Mouse (Mus musculus) MEL (cell line): ENCODE data around the gene Abl1. TPM values are rescaled to one million over a fixed set of nuclear protein-coding genes. Genes with fewer than 3 reads are reported as not detected.
A peak's percentile ranks its signal among the peaks of the same experiment; 100 is the strongest.

Experiments
- DNase-seq: peaks from one replicate; pipeline ENCODE4 v3.0.0; 2011; ENCODE audit warnings: low read depth, low spot score
- H3K27ac ChIP-seq: 2 replicates; pipeline ENCODE4 v1.5.1; 2012; ENCODE audit warnings: low read depth, mild to moderate bottlenecking, control low read depth, low read length, moderate library complexity; ENCODE audit not compliant: control insufficient read depth
- H3K27me3 ChIP-seq, 2 experiments: fragments of 150-350 bp in 1 of 2; sonication (generic) in 1 of 2; 2 replicates each; pipeline ENCODE4 v1.6.1; 2012; ENCODE audit warnings: low read length in 2 of 2, mild to moderate bottlenecking in 2 of 2, improper control_type of control experiment in 1 of 2, moderate library complexity in 1 of 2; ENCODE audit not compliant: insufficient read depth in 2 of 2, control insufficient read depth in 1 of 2
- H3K36me3 ChIP-seq, 2 experiments: 2 replicates each; pipeline ENCODE4 v1.6.1; 2012 to 2014; ENCODE audit warnings: low read length in 2 of 2, improper control_type of control experiment in 1 of 2, inconsistent platforms in 1 of 2, mild to moderate bottlenecking in 1 of 2; ENCODE audit not compliant: insufficient read depth in 2 of 2, control insufficient read depth in 1 of 2
- H3K4me1 ChIP-seq, 2 experiments: fragments of 150-350 bp in 1 of 2; sonication (generic) in 1 of 2; 2 replicates each; pipeline ENCODE4 v1.6.1; 2012; ENCODE audit warnings: low read length in 2 of 2, improper control_type of control experiment in 1 of 2, mild to moderate bottlenecking in 1 of 2; ENCODE audit not compliant: insufficient read depth in 2 of 2, control insufficient read depth in 1 of 2
- H3K4me3 ChIP-seq, 2 experiments: fragments of 150-350 bp in 1 of 2; sonication (generic) in 1 of 2; 2 replicates each; pipeline ENCODE4 v1.5.1; 2012; ENCODE audit warnings: low read depth in 2 of 2, low read length in 2 of 2, mild to moderate bottlenecking in 2 of 2, moderate library complexity in 2 of 2, control low read depth in 1 of 2, improper control_type of control experiment in 1 of 2; ENCODE audit not compliant: control insufficient read depth in 1 of 2, insufficient read depth in 1 of 2
- H3K79me2 ChIP-seq: 2 replicates; pipeline ENCODE4 v1.6.1; 2012; ENCODE audit warnings: mild to moderate bottlenecking, low read length, moderate library complexity; ENCODE audit not compliant: control insufficient read depth, poor library complexity, insufficient read depth
- H3K9ac ChIP-seq: 2 replicates; pipeline ENCODE4 v1.6.1; 2012; ENCODE audit warnings: low read depth, mild to moderate bottlenecking, control low read depth, low read length, moderate library complexity; ENCODE audit not compliant: control insufficient read depth, poor library complexity, severe bottlenecking
- H3K9me3 ChIP-seq: fragments of 150-350 bp; sonication (generic); replicated peaks from 2 replicates; pipeline ENCODE4 v1.6.1; 2012; ENCODE audit warnings: mild to moderate bottlenecking, low read length, improper control_type of control experiment, moderate library complexity; ENCODE audit not compliant: insufficient read depth
- BHLHE40 ChIP-seq: IDR thresholded peaks from 2 replicates; pipeline ENCODE4 v1.6.1; 2012; ENCODE audit warnings: low read depth, mild to moderate bottlenecking, inconsistent platforms, low read length, improper control_type of control experiment, borderline replicate concordance
- CHD1 ChIP-seq: IDR thresholded peaks from 2 replicates; pipeline ENCODE4 v1.6.1; 2012; ENCODE audit warnings: low read depth, mild to moderate bottlenecking, inconsistent platforms, low read length, improper control_type of control experiment
- CHD2 ChIP-seq: IDR thresholded peaks from 2 replicates; pipeline ENCODE4 v1.6.1; 2011; ENCODE audit warnings: low read length, improper control_type of control experiment
- CTCF ChIP-seq, 3 experiments: IDR thresholded peaks in 2 of 3; conservative IDR thresholded peaks in 1 of 3; 2 replicates each; pipeline ENCODE4 v1.5.1; 2011 to 2012; ENCODE audit warnings: low read length in 3 of 3, low read depth in 2 of 3, mild to moderate bottlenecking in 2 of 3, improper control_type of control experiment in 1 of 3, inconsistent platforms in 1 of 3, mixed read lengths in 1 of 3, moderate library complexity in 1 of 3; ENCODE audit not compliant: control insufficient read depth in 1 of 3, insufficient read depth in 1 of 3, poor library complexity in 1 of 3, severe bottlenecking in 1 of 3
- E2F4 ChIP-seq: IDR thresholded peaks from 2 replicates; pipeline ENCODE4 v1.6.1; 2011; ENCODE audit warnings: low read depth, low read length, improper control_type of control experiment, borderline replicate concordance
- ELF1 ChIP-seq: IDR thresholded peaks from 2 replicates; pipeline ENCODE4 v1.6.1; 2014; ENCODE audit warnings: low read depth, mild to moderate bottlenecking, inconsistent platforms, low read length, improper control_type of control experiment, moderate library complexity
- EP300 ChIP-seq, 2 experiments: IDR thresholded peaks; 2 replicates each; pipeline ENCODE4 v1.6.1; 2011; ENCODE audit warnings: improper control_type of control experiment in 2 of 2, low read length in 2 of 2, low read depth in 1 of 2, mild to moderate bottlenecking in 1 of 2
- ETS1 ChIP-seq: IDR thresholded peaks from 2 replicates; pipeline ENCODE4 v1.6.1; 2012; ENCODE audit warnings: low read depth, mild to moderate bottlenecking, inconsistent platforms, low read length, improper control_type of control experiment, moderate library complexity
- GATA1 ChIP-seq: IDR thresholded peaks from 2 replicates; pipeline ENCODE4 v1.6.1; 2011; ENCODE audit warnings: low read depth, low read length, improper control_type of control experiment
- HCFC1 ChIP-seq: IDR thresholded peaks from 2 replicates; pipeline ENCODE4 v1.6.1; 2012; ENCODE audit warnings: low read depth, mild to moderate bottlenecking, inconsistent platforms, low read length, improper control_type of control experiment, moderate library complexity
- JUND ChIP-seq: IDR thresholded peaks from 2 replicates; pipeline ENCODE4 v1.6.1; 2011; ENCODE audit warnings: low read depth, mild to moderate bottlenecking, improper control_type of control experiment, low read length
- MAX ChIP-seq: IDR thresholded peaks from 2 replicates; pipeline ENCODE4 v1.6.1; 2011; ENCODE audit warnings: low read length, improper control_type of control experiment
- MXI1 ChIP-seq: IDR thresholded peaks from 2 replicates; pipeline ENCODE4 v1.6.1; 2011; ENCODE audit warnings: mild to moderate bottlenecking, low read depth, low read length, improper control_type of control experiment
- MYB ChIP-seq: IDR thresholded peaks from 2 replicates; pipeline ENCODE4 v1.6.1; 2011; ENCODE audit warnings: mild to moderate bottlenecking, low read depth, low read length, improper control_type of control experiment
- MYC ChIP-seq: IDR thresholded peaks from 2 replicates; pipeline ENCODE4 v1.6.1; 2011; ENCODE audit warnings: low read depth, mild to moderate bottlenecking, low read length, improper control_type of control experiment, moderate library complexity
- NELFE ChIP-seq: IDR thresholded peaks from 2 replicates; pipeline ENCODE4 v1.6.1; 2011; ENCODE audit warnings: low read depth, low read length, improper control_type of control experiment
- NRF1 ChIP-seq: IDR thresholded peaks from 2 replicates; pipeline ENCODE4 v1.6.1; 2014; ENCODE audit warnings: low read depth, mild to moderate bottlenecking, inconsistent platforms, low read length, improper control_type of control experiment, moderate library complexity; ENCODE audit not compliant: poor library complexity, insufficient read depth, severe bottlenecking
- POLR2A ChIP-seq, 2 experiments: IDR thresholded peaks; 2 replicates each; pipeline ENCODE4 v1.6.1; 2011 to 2012; ENCODE audit warnings: low read length in 2 of 2, mild to moderate bottlenecking in 2 of 2, control low read depth in 1 of 2, improper control_type of control experiment in 1 of 2, low read depth in 1 of 2, moderate library complexity in 1 of 2; ENCODE audit not compliant: control insufficient read depth in 1 of 2, insufficient read depth in 1 of 2, poor library complexity in 1 of 2
- POLR2AphosphoS2 ChIP-seq: IDR thresholded peaks from 2 replicates; pipeline ENCODE4 v1.6.1; 2011; ENCODE audit warnings: low read length, improper control_type of control experiment
- RAD21 ChIP-seq: IDR thresholded peaks from 2 replicates; pipeline ENCODE4 v1.6.1; 2011; ENCODE audit warnings: mild to moderate bottlenecking, low read depth, low read length, improper control_type of control experiment
- RCOR1 ChIP-seq: IDR thresholded peaks from 2 replicates; pipeline ENCODE4 v1.6.1; 2012; ENCODE audit warnings: low read depth, mild to moderate bottlenecking, inconsistent platforms, low read length, improper control_type of control experiment
- SIN3A ChIP-seq: IDR thresholded peaks from 2 replicates; pipeline ENCODE4 v1.6.1; 2012; ENCODE audit warnings: low read length, improper control_type of control experiment, inconsistent platforms
- SMC3 ChIP-seq: IDR thresholded peaks from 2 replicates; pipeline ENCODE4 v1.6.1; 2011; ENCODE audit warnings: low read depth, low read length, improper control_type of control experiment
- TAL1 ChIP-seq: IDR thresholded peaks from 2 replicates; pipeline ENCODE4 v1.6.1; 2012; ENCODE audit warnings: mild to moderate bottlenecking, inconsistent platforms, low read length, moderate library complexity, mixed read lengths
- TBP ChIP-seq: IDR thresholded peaks from 2 replicates; pipeline ENCODE4 v1.8.0; 2011; ENCODE audit warnings: low read depth, low read length, improper control_type of control experiment
- TCF12 ChIP-seq: IDR thresholded peaks from 2 replicates; pipeline ENCODE4 v1.6.1; 2014; ENCODE audit warnings: low read depth, mild to moderate bottlenecking, inconsistent platforms, low read length, improper control_type of control experiment, moderate library complexity
- UBTF ChIP-seq: IDR thresholded peaks from 2 replicates; pipeline ENCODE4 v1.6.1; 2012; ENCODE audit warnings: low read depth, mild to moderate bottlenecking, inconsistent platforms, low read length, improper control_type of control experiment, moderate library complexity, borderline replicate concordance; ENCODE audit not compliant: insufficient read depth
- ZC3H11A ChIP-seq: IDR thresholded peaks from 2 replicates; pipeline ENCODE4 v1.6.1; 2012; ENCODE audit warnings: low read depth, mild to moderate bottlenecking, inconsistent platforms, low read length, improper control_type of control experiment
- ZKSCAN1 ChIP-seq: IDR thresholded peaks from 2 replicates; pipeline ENCODE4 v1.6.1; 2012; ENCODE audit warnings: low read depth, mild to moderate bottlenecking, inconsistent platforms, low read length, improper control_type of control experiment, moderate library complexity
- ZNF384 ChIP-seq: IDR thresholded peaks from 2 replicates; pipeline ENCODE4 v1.6.1; 2012; ENCODE audit warnings: low read depth, mild to moderate bottlenecking, inconsistent platforms, low read length, improper control_type of control experiment
- polyA plus RNA-seq, 2 experiments: library from polyadenylated mRNA; stranded (reverse) in 1 of 2; unstranded in 1 of 2; fragments of >175 nt in 1 of 2; fragments of >200 nt in 1 of 2; gene quantifications; 2 replicates each; pipeline versions ENCODE4 v1.2.1 to v1.2.4; 2012; ENCODE audit warnings: low replicate concordance in 2 of 2, low read depth in 1 of 2; ENCODE audit not compliant: insufficient read length in 2 of 2, insufficient read depth in 1 of 2, missing spikeins in 1 of 2
- total RNA-seq: library from RNA; depleted of rRNA; stranded (reverse); fragments of 300-350 nt; gene quantifications from 2 replicates; pipeline ENCODE4 v1.2.3, GENCODE M21; 2012

The Abl1 gene
- total and polyA plus RNA-seq, 3 experiments: 21.3 to 47.1 TPM; not detected in 1

DNA sequence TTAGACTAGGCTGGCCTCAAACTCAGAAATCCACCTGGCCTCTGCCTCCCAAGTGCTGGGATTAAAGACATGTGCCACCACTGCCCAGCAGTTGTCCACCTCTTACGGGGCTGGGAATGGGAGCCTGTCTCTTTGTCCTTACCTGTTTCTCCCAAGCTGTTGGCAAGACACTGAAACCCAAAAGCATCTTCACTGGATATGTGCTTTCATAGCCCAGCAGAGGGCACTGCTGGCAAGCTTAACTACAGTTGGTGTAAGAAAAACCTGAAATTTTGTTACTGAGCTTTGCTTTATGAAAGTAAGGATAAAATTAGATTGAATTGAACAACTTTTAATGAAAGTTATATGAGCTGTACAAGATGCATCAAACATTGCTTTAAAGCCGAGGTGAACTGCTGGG lies 4.5 kb upstream of the Abl1 start:
- Histone ChIP-seq H3K9me3 (no peaks in the 10 kb centered on the region), H3K36me3 (peaks cover 5 to 6% of the 10 kb centered on the region in 2 experiments), H3K27ac (no peak overlapping the region), H3K9ac (no peak overlapping the region), H3K79me2 (peaks cover 3% of the 10 kb centered on the region; the same call in 1 of the 2 replicates), H3K4me3 (no peak overlapping the region), H3K27me3 (no peaks in the 10 kb centered on the region), H3K4me1 (peaks cover 0 to 6% of the 10 kb centered on the region in 2 experiments; a peak in 2 of 4 replicates)
- DNase-seq: peak; percentile 83
- TF ChIP-seq POLR2AphosphoS2 (peak; percentile 44; the same call in 1 of the 2 replicates), ZNF384 (peak; percentile 60), BHLHE40 (peak; percentile 17; the same call in 1 of the 2 replicates), UBTF (no peak), CTCF (IDR thresholded peaks at IDR 0.05 in 2 of 3, conservative IDR thresholded peaks at IDR 0.05 in 1 of 3; ENCODE audit: control insufficient read depth in 1 of 3, insufficient read depth in 1 of 3, low read depth in 2 of 3, low read length in 3 of 3, poor library complexity in 1 of 3, severe bottlenecking in 1 of 3) (peak; percentile 63 to 93 (median 63)), ZC3H11A (peak; percentile 83), SMC3 (peak; percentile 92), HCFC1 (0 out of 2 replicates have a peak, but pooled peaks have one; percentile 23), RAD21 (peak; percentile 91), RCOR1 (0 out of 2 replicates have a peak, but pooled peaks have one; percentile 26), ZKSCAN1 (0 out of 2 replicates have a peak, but pooled peaks have one; percentile 26), MYC (no peak), JUND (no peak; the same call in 1 of the 2 replicates)

DNA sequence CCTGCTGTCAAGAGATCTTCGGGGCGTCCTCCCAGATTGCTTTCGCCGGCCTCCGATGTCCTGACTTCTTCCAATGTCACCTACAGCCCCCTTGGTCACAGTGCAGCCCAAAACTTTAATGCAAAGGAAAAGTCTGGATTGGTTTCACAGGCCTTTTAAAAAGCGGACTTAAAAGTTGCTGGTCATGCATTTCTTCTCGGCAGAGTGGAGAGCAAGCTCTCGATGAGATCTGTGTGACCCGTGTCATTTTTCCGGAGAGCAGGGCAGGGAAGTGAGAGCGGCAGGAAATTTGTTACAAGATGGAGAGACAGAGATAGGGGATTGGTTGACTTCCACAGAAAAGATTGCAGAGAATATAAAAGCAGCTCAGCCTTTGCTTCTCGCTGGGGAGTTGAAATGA lies 869 bp downstream of the Abl1 start:
- Histone ChIP-seq H3K9me3 (no peaks in the 10 kb centered on the region), H3K27ac (peak overlapping the region; percentile 94), H3K9ac (peak overlapping the region; percentile 97), H3K36me3 (peaks cover 0 to 18% of the 10 kb centered on the region in 2 experiments; a peak in 3 of 4 replicates), H3K4me1 (peaks cover 5 to 14% of the 10 kb centered on the region in 2 experiments), H3K27me3 (no peaks in the 10 kb centered on the region), H3K4me3 (peak overlapping the region; percentile 74 to 80), H3K79me2 (peaks cover 25% of the 10 kb centered on the region)
- DNase-seq: peak; percentile 80
- TF ChIP-seq CHD2 (no peak), BHLHE40 (no peak), GATA1 (peak; percentile 76), EP300 (IDR thresholded peaks at IDR 0.05; ENCODE audit: low read depth in 1 of 2, low read length in 2 of 2) (peak; percentile 66 to 75; a peak in 3 of 4 replicates), NELFE (peak; percentile 50; the same call in 1 of the 2 replicates), JUND (no peak), TAL1 (peak; percentile 40; the same call in 1 of the 2 replicates), HCFC1 (peak; percentile 48; the same call in 1 of the 2 replicates), NRF1 (no peak), MYC (peak; percentile 18; the same call in 1 of the 2 replicates), MXI1 (peak; percentile 72), CHD1 (peak; percentile 70; the same call in 1 of the 2 replicates), MYB (no peak), CTCF (IDR thresholded peaks at IDR 0.05 in 2 of 3, conservative IDR thresholded peaks at IDR 0.05 in 1 of 3; ENCODE audit: control insufficient read depth in 1 of 3, insufficient read depth in 1 of 3, low read depth in 2 of 3, low read length in 3 of 3, poor library complexity in 1 of 3, severe bottlenecking in 1 of 3) (no peak), TCF12 (peak; percentile 67; the same call in 1 of the 2 replicates), MAX (no peak), RCOR1 (peak; percentile 80), ETS1 (peak; percentile 63), SIN3A (peak; percentile 66), ZKSCAN1 (no peak), TBP (peak; percentile 64), POLR2A (IDR thresholded peaks at IDR 0.05; ENCODE audit: control insufficient read depth in 1 of 2, insufficient read depth in 1 of 2, low read depth in 1 of 2, low read length in 2 of 2, poor library complexity in 1 of 2) (peak in 1 of 2 experiments; percentile 21; a peak in 1 of 4 replicates), RAD21 (no peak), E2F4 (no peak), ELF1 (no peak)
